Mouse (Mus musculus): ENCODE measurements at regions not wholly inside any gene's neighbourhood (a gene's known extent, or its start where the extent isn't known, plus 50 kb on each side); places are given as distances from the start of the nearest gene placed in this dataset.

- no peak for TF ChIP-seq CTCF (IDR thresholded peaks at IDR 0.05; ENCODE audit: low read depth, low read length)
- TF ChIP-seq POLR2A (IDR thresholded peaks at IDR 0.05; ENCODE audit: extremely low read depth, insufficient read depth, low read length), result no peak
Measured at GRCm38 (mm10) chr10:108033317-108033795, 121.4 kb upstream of the Otogl start.

All from liver, adult 2 months (tissue).